Mouse (Mus musculus) yolk sac, embryonic 10.5 days (tissue): ENCODE results near the gene Ifngr2.

Experiments used
- DNase-seq: peaks from one replicate; pipeline ENCODE4 v3.0.0-alpha.2; 2017; ENCODE audit warnings: low spot score

Ifngr2 gene

DNA sequence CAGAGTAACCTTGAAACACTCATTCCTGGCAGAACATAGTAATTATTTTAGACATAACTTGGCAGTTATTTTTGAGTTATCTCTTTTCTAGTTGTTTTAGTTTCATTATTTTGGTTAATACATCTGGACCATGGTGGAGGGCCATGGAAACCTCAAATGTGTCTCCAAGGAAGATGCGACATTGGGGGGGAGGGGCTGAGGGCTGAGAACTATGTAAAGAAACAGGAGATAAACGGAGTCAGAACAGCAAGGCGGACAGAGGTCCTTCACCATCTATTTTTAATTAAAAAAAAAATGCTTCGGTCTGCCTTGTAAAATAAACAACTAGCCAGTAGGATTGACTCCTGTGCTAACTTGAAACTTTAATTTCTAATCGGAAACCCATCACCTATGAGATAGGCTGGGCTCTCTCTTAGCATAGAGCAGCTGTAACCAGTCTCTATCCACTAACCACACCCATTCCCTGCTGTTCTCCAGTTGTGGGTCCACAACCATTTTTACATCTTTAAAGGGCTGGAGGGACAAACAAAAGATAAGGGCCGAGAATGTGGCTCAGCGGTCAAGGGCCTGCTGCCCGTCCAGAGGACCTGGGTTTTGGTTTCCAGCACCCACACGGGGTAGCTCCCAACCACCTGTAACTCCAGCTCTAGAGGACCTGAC is 18.6 kb downstream of the Ifngr2 start:
- DNase-seq, result no peak

DNA sequence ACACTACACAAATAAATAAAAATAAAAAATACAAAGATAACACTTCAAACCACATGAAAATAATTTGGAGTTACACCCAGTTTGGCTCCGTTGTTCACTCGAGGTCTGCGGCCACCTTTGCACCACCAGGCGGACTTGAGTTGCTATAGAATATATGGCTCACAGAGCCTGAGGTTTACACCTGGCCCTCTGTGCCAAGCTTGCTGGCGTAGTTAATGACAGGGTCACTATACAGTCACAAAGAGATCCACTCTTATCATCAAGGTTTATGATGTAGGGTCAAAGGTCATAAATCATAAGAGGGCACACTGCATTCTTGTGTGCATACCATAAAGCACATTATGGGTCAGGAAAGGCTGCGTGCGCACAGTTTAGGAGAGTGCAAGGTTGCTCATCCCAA is 19.1 kb downstream of the Ifngr2 start:
- DNase-seq, result no peak

GRCm38 (mm10) chr16:91568960-91569359 is 22.1 kb downstream of the Ifngr2 start:
- no peak for DNase-seq

- no peak for DNase-seq
Observed at GRCm38 (mm10) chr16:91571105-91571504, 24.2 kb downstream of the Ifngr2 start.

- DNase-seq, result no peak
Observed at GRCm38 (mm10) chr16:91575151-91575550, 28.3 kb downstream of the Ifngr2 start.

DNA sequence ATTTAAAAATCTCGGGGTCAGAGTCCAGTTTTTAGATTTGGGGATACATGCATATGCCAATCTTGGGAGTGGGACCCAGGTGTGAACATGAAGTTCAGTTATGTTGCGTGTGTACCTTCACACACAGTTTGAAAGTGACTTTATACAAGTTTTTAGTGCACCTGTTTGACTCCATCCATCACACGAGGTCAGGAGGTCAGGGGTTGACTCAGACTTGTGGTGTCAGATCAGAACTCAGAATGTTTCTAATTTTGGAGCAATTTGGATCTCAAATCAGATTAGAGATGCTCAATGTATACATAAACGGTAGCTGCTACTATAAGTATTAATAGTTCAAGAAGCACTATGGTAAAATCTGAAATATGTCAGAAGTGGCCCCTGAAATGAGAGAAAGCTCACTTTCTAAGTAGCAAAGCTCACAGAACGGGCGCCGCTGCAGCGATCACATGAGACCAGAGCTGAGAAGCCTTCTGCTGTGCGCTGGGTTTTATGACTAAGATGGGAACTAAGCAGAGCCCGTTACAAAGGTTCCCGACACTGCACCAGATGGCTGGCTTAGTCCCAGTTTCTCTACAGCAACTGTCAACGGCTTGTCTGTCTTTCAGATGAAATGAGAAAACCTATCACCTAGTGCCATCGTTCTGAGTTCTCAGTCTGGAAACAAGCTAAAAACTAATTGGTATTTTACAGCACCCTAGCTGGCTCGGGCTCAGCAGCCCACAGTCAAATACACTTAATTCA is 32.3 kb downstream of the Ifngr2 start:
- no peak for DNase-seq

DNA sequence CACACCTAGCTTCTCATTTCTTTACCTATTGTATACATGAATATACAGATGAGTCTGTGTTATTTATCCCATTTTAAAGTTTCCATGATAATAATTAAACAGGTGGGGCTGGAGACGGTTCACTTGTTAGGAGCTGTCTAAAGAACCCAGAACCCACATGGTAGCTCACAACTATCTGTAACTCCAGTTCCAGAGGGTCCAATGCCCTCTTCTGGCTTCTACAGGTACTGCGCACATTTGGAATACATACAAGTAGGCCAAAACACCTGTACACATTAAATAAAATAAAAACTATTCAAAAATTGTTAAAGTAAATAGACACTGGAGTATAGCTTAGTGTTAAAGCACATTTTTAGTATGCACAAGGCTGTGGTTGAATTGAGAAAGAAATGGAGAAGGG is 35.4 kb downstream of the Ifngr2 start:
- no peak for DNase-seq

DNA sequence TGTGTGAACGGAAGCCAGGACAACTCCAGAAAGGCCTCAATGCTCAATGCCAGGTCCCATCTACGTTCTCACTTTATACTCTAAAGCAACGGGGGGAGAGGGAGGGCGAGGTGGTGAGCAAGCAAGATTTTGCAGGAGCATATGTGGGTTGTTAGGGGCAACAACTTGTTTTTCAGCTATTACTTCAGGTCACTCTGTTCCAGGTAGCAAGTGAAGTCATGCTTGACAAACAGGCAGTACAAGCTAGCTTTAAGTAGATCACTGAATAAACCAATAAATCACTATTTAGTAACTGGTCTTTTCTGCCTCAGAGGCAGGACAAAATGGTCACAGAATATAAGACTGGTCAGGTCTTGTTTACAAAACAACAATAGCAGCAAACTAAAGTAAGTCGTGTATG is 38.7 kb downstream of the Ifngr2 start:
- no peak for DNase-seq

GRCm38 (mm10) chr16:91586244-91586643 is 39.4 kb downstream of the Ifngr2 start:
- DNase-seq, result no peak

- DNase-seq, result no peak
Observed at GRCm38 (mm10) chr16:91587730-91588453, 41.0 kb downstream of the Ifngr2 start.

GRCm38 (mm10) chr16:91588703-91589102 is 41.8 kb downstream of the Ifngr2 start:
- no peak for DNase-seq

GRCm38 (mm10) chr16:91592162-91592561 is 45.3 kb downstream of the Ifngr2 start:
- no peak for DNase-seq

GRCm38 (mm10) chr16:91593262-91593661 is 46.4 kb downstream of the Ifngr2 start:
- no peak for DNase-seq

GRCm38 (mm10) chr16:91595076-91595475 is 48.2 kb downstream of the Ifngr2 start:
- no peak for DNase-seq

DNA sequence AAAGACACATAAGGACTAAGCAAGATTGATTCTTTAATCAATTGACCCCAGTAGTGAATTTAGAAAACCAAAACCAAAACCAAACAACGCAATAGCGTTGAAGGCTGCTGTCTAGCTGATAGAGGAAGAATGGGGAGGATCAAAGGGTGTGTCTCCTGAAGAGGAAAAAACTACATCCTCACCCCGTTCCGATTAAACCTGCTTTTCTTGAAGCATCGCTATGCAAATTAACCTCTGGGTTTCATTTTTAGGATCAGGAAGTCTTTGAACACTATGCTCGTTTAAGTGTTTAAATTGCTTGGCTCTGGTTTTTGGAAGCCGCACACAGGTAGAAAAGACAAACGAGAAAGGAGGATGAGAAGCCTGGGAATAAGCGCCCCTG is 49.5 kb downstream of the Ifngr2 start:
- no peak for DNase-seq

DNA sequence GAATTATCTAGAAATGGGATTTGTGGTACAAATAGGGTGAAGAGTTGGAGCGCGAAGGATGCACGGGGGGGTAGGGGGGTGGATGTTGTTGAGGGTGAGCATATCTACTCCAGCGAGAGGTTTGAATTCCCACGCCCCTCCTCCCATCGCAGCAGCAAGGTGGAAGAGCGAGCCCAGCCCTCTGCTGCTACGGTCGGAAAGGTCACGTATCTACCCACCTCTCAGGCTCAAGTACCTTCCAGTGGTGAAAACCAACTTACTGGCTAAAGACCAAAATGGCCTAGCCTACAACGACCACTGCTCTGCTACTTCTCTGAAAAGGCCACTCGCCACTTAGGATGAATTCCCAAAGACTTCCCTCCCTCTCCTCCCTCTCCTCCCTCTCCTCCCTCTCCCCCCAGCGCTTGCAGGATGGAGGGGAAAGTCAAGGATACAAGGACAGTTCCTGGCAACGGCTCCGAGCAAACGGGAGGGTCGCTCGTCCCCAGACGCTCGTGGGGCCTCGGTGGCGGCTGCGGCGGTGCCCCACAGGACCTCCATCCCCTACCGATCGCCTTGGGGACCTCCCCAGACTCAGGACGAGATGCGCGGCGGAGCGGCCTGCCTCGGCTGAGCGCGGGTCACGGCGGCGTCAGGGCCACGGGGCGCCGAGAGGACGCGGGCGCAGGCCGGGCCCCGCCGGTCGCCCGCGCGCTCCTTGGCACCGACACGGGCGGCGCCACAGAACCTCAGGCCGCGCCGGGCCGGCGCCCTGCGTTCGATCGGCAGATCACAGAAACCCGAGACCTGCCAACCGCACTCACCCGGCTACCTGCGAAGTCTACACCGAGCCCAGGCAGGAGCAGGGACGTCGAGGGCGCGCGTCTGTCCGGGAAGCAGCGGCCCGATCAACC is 50.2 kb downstream of the Ifngr2 start:
- DNase-seq, result peak; percentile 30

- DNase-seq, result peak; percentile 97
Observed at GRCm38 (mm10) chr16:91597672-91598010, 50.8 kb downstream of the Ifngr2 start, which contains the start of gene Tmem50b. Tmem50b (minus strand) TSS chr16:91597800.

DNA sequence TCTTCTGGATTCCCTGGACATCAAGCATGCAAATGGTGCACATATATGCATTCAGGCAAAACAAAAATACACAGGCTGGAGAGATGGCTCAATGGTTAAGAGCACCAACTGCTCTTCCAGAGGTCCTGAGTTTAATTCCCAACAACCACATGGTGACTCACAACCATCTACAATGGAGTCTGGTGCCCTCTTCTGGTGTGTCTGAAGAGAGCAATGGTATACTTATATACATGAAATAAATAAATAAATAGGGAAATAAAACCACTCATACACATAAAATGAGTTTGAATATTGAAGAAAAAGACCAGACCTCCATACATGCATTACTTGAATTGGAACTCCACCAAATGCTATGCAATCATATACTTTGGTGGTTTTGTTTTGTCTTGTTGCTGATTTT is 52.4 kb downstream of the Ifngr2 start:
- DNase-seq, result no peak

- no peak for DNase-seq
Observed at GRCm38 (mm10) chr16:91601081-91601480, 54.2 kb downstream of the Ifngr2 start.

GRCm38 (mm10) chr16:91601693-91602092 is 54.8 kb downstream of the Ifngr2 start:
- DNase-seq, result no peak

GRCm38 (mm10) chr16:91605156-91605555 is 58.3 kb downstream of the Ifngr2 start:
- no peak for DNase-seq

DNA sequence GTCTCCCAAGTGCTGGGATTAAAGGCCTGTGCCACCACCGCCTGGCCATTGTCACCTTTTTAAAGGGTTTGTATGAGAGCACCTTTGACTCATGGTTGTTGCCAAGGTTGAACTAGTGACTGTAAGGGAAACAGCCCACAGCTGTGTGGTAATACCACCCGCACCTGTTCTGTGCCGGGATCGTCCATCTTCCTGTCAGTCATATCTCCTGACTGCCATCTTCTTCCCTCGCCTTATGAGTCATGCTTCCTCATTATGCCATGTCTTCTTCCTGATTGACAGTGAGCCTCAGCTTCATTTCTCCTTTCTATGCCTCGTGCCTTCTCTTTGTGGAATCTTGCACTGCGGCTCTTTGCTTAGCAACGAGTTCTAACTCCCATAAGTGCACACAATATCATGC is 60.1 kb downstream of the Ifngr2 start:
- no peak for DNase-seq
